Mouse (Mus musculus): ENCODE data around the gene Nap1l4.
"Not testable (repeated sequence)": the region's sequence is repeated elsewhere in the genome, so short reads cannot be mapped to it uniquely, and the experiment has no call there.

Nap1l4 gene

DNA sequence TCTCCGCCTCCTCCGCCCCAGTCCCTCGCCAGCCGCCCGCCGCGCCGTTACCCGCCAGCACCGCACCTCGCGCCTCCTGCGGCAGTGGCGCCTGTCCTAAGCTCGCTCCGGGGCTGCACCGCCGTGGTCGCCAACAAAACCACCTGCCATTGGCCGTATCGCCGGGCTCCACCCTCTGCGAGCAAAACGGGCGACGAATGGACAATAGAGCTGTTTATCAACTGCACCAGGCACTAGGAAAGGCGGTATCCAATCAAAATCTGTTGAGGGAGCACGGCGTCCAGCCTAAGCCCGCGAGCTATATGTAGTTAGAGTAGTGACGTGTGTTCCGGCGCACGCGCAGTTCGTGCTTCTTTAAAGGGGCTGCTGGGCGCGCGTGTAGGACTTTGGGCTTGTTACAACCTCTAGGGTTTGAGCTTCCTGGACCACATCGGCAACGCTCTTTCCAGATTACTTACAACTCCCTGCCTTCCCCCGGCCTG is at the start of gene Nap1l4:
Gene Nap1l4 (minus strand): TSS at position 131 of the 482 bp plus-strand sequence.
- DNase-seq (ENCODE audit: low spot score) = peak; percentile 100

- no peak for DNase-seq (ENCODE audit: low spot score)
Measured at GRCm38 (mm10) chr7:143594865-143595264, 46.0 kb upstream of the Nap1l4 start.

DNA sequence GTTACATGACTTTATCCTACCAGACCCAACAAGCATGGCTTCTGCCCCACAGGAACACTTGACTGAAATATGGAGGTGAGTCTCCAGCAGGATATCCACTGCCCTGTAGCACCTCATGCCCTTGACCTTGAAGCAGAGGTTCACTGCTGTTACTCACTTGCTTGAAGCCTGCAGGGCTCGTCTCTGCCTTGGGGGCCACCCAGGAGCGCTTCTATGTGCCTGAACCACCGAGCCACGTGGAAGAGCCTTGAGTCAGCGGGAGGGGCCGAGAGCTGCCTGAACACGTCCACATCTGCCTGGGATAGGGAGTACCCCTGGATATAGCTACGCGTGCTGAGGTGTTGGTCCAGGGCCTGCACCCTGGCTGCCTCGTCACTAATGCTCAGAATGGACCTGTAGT is 43.3 kb upstream of the Nap1l4 start:
- no peak for DNase-seq (ENCODE audit: low spot score)

DNA sequence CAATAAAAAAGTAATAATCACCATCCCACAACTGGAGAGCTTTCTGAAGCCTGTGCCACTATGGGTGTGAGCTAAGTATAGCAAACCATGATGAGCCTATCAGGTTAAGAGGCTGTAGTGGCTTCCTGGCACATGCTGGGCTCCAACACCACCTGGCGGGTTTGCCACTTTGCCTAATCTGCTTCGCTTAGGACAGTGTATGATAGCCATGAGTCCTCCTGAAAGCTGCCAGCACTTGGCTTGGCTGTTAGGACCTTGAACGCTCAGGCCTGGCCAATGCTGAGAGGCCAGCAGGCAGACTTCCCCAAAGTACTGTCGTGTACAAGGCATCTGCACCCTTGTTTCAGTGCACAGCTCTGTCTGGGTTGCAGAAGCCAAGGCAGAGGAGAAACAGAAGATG is 39.1 kb upstream of the Nap1l4 start:
- no peak for DNase-seq (ENCODE audit: low spot score)

GRCm38 (mm10) chr7:143587586-143587985 is 38.7 kb upstream of the Nap1l4 start:
- DNase-seq (ENCODE audit: low spot score) = no peak

- DNase-seq (ENCODE audit: low spot score) = peak; percentile 12
Measured at GRCm38 (mm10) chr7:143583956-143584355, 35.0 kb upstream of the Nap1l4 start.

DNA sequence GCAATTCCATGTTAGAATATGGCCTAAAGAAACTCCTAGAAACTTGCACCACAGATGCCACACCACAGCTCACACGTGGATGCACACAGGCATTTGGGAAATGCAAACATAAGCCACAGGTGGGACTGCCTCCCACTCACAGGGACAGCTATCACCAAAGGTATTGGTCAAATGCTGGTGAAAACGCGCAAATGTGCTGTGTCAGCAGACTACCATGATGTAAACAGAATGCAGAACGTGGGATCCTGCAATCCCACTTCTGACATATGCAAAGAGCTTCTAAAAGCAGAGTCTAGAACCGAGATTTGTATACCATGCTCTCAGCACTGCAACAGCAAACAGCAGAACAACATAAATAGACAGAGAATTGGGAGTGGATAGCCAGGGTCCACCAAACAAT is 34.1 kb upstream of the Nap1l4 start:
- DNase-seq (ENCODE audit: low spot score) = no peak

DNA sequence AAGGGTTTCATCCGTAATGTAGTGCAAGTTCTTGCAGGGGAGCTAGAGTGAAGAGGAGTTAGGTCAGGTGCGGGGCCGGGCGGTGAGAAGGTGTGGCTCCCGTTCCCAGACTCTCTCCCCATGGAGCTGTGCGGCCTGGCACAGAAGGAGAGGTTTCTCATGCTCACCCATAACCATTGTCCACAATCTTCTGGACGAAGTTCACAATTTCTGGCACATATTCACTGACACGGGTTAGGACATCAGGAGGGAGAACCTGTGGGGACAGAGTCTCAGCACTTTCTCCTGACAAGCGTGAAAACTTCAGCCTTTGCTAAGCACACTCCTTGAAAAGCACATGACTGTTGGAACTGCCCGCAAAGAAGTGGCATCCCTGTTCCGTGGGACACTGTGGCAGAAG is 26.8 kb upstream of the Nap1l4 start:
- DNase-seq (ENCODE audit: low spot score) = no peak

- no peak for DNase-seq (ENCODE audit: low spot score)
Measured at GRCm38 (mm10) chr7:143565648-143566039, 16.7 kb upstream of the Nap1l4 start.

DNA sequence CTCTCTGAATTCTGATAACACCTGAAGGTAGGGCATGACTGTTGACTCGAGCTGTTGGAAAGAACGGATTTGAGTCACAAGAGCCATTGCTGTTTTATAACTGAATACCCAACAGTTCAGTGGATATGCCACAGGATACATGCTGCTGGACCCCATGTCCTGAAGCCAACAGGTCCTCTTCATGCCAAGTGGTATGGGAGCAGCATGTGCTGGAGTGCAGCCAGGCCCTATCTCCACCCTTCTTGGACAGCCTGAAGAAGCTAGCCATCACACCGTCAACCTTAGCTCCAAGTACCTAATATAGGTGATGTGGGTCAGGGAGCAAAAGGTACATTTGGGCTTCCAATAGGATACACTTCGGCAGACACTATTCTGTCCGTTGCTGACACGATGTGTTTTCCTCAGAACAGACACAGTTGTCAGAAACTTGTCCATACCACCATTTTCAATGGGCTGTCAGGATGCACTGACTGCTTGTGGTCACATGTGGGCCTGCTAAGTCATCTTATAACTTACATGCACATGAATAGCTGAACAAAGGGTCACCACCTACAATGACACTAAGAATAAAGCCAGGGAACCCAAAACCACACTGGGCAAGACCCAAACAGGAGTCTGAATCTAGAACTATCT is 16.2 kb upstream of the Nap1l4 start:
- DNase-seq (ENCODE audit: low spot score) = no peak

GRCm38 (mm10) chr7:143563787-143564186 is 14.9 kb upstream of the Nap1l4 start:
- no peak for DNase-seq (ENCODE audit: low spot score)

DNA sequence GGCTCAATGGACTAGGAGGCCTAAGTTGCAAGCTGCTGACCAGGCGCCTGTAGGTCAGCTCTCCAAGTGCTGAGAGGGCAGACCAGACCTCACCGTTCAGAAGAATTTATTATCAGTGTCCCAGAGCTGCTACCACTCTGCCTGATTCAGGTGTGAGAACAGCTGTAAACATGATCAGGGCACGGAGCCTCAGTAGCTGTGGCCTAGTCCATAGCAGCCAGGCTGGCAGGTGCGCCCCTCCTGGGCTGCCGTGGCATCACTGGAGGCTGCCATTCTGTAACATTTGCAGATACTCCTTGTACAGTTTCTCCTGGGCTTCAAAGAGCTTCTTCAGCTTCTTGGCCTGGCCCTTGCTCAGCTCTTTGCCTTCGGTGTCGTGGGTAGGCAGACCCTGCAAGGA is 8.7 kb upstream of the Nap1l4 start:
- no peak for DNase-seq (ENCODE audit: low spot score)

DNA sequence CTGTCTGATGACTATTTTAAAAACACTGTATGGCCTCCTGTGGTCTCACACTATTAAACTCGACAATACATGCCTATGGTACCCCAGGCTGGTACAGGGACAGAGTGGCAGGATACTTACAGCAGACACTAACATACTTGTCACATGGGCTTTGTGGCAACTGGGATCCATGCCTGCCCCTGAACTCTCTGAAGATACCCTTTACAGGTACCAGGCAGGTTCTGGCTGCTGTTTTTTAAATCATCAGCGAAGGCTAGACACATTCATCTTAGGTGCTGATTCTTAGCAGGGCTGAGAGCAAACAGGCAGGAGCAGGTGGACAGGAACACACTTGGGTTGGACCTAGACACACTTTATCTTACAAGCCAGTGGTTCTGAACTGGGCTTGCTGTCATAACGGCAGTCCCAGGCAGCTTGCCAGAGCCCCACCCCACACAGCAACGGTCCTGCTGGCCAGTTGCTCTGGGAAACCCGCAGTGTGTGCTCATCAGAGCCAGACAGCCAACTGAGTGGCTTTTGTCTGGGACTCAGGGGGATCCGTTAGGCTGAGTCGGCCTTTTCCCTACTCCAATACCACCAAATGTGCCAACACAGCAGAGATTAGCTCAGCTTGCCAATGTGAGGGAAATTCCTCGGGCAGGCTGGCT is 8.2 kb upstream of the Nap1l4 start:
- no peak for DNase-seq (ENCODE audit: low spot score)

- DNase-seq (ENCODE audit: low spot score) = no peak
Measured at GRCm38 (mm10) chr7:143549588-143550220, 798 bp upstream of the Nap1l4 start.

- DNase-seq (ENCODE audit: low spot score) = no peak
Measured at GRCm38 (mm10) chr7:143548231-143548961, 510 bp downstream of the Nap1l4 start.

DNA sequence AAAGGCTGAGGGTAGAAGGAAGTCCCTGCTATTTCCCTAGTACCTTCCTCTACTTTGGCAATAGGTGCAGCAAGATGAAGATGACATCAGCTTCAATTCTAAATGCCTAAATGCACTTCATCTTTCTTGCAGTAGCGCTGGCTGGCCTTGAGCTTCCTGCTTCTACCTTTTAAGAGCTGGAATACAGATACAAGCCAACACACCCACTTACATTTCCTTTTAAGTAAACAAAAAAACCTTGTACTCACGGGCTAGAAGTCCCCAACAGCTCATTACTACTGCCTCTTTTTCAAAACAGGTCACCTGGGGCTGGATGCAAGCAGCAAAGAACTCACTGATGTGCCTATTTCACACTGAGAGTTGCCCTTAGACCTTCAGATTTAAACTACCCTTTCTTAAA is 2.4 kb downstream of the Nap1l4 start:
- no peak for DNase-seq (ENCODE audit: low spot score)

GRCm38 (mm10) chr7:143544368-143544767 is 4.5 kb downstream of the Nap1l4 start:
- DNase-seq (ENCODE audit: low spot score) = no peak

DNA sequence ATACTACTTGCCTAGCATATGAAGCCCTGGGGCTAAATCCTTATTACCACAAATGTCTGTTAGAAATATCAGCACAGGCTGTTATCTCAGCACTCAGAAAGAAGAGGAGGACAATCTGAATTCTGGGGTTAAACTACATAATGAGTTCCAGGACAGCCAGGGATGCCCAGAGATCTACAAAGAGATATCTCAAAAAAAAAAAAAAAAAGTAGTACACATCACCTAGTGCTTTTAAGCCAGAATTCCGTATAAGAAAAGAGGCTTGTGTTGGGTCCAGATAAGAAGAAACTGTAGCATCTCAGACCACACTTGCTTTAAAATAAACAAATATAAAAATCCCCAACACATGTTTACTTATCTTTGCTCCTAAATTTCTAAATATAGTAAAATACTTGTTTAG is 10.2 kb downstream of the Nap1l4 start:
- DNase-seq (ENCODE audit: low spot score) = no peak

GRCm38 (mm10) chr7:143538229-143538628 is 10.7 kb downstream of the Nap1l4 start:
- DNase-seq (ENCODE audit: low spot score) = not testable (repeated sequence)

DNA sequence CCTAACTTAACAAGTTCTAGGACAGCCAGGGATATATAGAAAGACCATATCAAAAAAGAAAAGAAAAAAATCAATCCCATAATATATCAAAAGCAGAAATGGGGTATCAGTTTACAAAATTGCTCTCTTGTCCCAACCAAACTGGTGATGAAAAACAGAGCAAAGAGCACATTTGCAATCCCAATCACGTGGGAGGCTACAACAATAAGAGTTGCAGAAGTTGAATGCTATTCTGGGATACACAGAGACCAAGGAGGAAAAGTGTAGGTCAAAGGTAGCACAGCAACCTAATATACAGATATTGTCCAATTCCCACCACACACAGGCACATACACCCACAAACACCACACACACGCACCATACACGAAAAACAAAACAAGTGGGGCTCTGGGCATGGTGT is 12.7 kb downstream of the Nap1l4 start:
- no peak for DNase-seq (ENCODE audit: low spot score)

DNA sequence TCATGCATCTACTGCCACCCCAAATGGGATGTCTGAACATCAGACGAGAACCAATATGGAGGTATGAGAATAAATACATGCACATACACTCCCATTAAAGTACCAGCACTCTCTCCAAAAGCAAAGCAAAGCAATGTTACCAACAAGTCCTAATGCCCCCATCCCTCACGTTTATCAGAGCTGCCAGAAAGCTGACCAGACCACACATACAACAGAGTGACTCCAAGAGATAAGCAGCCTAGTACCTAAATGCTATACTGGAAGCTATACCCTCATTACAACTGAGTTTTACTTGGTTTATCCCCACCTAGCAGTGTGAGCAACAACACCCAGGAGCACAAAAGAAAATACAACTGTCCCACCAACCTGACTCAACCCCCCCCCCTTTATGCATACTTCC is 15.6 kb downstream of the Nap1l4 start:
- DNase-seq (ENCODE audit: low spot score) = no peak

DNA sequence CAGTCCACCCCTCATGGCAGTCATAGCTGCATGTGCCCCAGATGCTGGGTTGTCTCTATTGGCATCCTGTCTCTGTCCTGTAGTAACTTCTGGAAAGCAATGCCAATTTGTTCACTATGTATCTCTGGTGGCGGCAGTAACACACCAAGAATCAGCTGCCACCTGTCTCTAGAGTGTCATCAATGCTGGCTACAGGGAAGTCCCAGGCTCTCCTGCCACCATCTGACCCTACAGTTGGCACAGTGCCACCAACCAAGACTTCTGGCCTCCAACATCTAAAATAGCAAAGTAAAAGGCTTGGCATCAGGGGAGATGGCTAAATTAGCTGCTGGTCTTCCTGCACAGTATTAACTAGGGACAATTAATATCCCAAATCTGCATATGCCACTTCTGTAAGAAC is 16.5 kb downstream of the Nap1l4 start:
- DNase-seq (ENCODE audit: low spot score) = no peak

- DNase-seq (ENCODE audit: low spot score) = no peak
Measured at GRCm38 (mm10) chr7:143519333-143519732, 29.6 kb downstream of the Nap1l4 start.
